Mouse (Mus musculus): ENCODE measurements around the gene Klhdc2. TPM values are rescaled to one million over a fixed set of nuclear protein-coding genes. Genes with fewer than 3 reads are reported as not detected.

Gene Klhdc2
- polyA plus RNA-seq, 1 experiment from 2014 or later = 67.7 TPM

DNA sequence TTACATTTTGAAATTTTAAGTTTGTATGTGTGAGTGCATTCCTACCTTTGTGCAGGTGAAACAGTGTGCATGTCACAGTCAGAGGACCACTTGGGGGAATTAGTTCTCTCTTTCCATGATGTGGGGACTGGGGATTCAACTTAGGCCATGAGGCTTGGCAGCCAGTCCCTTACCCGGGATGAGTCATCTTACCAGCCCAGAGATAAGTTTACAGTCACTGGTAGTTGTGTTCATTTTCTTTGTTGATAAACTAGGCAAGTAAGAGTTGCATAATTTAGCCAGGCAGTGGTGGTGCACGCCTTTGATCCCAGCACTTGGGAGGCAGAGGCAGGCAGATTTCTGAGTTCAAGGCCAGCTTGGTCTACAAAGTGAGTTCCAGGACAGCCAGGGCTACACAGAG lies 7.6 kb downstream of the Klhdc2 start:
- Histone ChIP-seq H3K9me3 (ENCODE audit: control insufficient read depth) (no peaks in the 10 kb centered on the region), H3K27me3 (replicated peaks; ENCODE audit: control insufficient read depth, insufficient read depth, low read length) (no peaks in the 10 kb centered on the region), H3K27ac (ENCODE audit: low read depth, low read length) (no peak overlapping the region), H3K4me2 (replicated peaks; ENCODE audit: low read depth) (no peak overlapping the region), H3K36me3 (ENCODE audit: control insufficient read depth, insufficient read depth) (peaks cover 67% of the 10 kb centered on the region), H3K9ac (ENCODE audit: low read depth, low read length) (no peak overlapping the region), H3K4me1 (replicated peaks; ENCODE audit: control insufficient read depth, insufficient read depth, low read length) (peaks cover 1% of the 10 kb centered on the region; the same call in 1 of the 2 replicates), H3K4me3 (ENCODE audit: low read depth, low read length) (no peak overlapping the region)
- no peak for TF ChIP-seq CTCF (IDR thresholded peaks at IDR 0.05; ENCODE audit: low read depth)
- ATAC-seq = no peak
- WGBS = 78% methylated on average over 2 of the region's 2 CpGs

DNA sequence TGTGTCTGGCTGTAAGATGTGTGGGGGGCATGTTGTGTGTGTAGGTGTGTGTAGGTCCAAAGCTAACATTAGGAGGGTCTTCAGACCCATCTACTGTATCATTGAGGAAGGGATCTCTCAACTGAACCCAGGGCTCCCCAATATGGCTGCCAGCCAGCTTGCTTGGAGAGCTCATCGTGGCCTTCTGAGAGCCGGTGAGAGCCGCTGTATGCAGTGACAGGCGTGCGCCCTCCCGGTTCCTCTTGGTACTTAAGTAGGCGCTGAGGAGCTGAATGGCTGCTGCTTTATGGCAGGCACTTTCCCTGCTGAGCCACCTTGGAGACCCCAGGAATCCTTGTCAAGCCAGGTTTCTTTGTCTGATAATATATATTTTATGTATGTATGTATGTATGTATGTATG lies 9.9 kb downstream of the Klhdc2 start:
- Histone ChIP-seq H3K4me2 (replicated peaks; ENCODE audit: low read depth) (no peak overlapping the region), H3K9ac (ENCODE audit: low read depth, low read length) (no peak overlapping the region), H3K9me3 (ENCODE audit: control insufficient read depth) (no peaks in the 10 kb centered on the region), H3K4me3 (ENCODE audit: low read depth, low read length) (no peak overlapping the region), H3K4me1 (replicated peaks; ENCODE audit: control insufficient read depth, insufficient read depth, low read length) (no peaks in the 10 kb centered on the region), H3K27ac (ENCODE audit: low read depth, low read length) (no peak overlapping the region), H3K36me3 (ENCODE audit: control insufficient read depth, insufficient read depth) (peaks cover 90% of the 10 kb centered on the region), H3K27me3 (replicated peaks; ENCODE audit: control insufficient read depth, insufficient read depth, low read length) (no peaks in the 10 kb centered on the region)
- no peak for TF ChIP-seq CTCF (IDR thresholded peaks at IDR 0.05; ENCODE audit: low read depth)
- 93% methylated on average over 7 of the region's 7 CpGs for WGBS
- no peak for ATAC-seq

DNA sequence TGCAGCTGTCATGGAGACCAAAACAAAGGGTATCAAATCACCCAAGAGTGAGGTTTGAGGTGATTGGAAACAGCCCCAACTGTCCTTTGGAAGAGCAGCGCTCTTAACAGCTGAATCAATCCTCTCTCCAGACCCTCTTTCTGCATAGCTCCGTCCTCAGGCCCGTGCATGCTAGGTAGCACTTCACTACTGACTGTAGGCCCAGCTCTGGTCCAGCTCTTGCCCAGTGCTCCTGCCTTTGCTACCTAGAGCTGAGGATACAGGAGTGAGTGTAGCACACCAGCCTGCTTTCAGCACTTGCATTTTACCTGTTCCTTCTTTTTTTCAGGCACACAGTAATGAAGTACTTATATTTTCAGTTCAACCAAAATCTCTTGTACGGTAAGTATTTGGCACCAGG lies 13.2 kb downstream of the Klhdc2 start:
- Histone ChIP-seq H3K27me3 (replicated peaks; ENCODE audit: control insufficient read depth, insufficient read depth, low read length) (no peaks in the 10 kb centered on the region), H3K9ac (ENCODE audit: low read depth, low read length) (no peak overlapping the region), H3K4me2 (replicated peaks; ENCODE audit: low read depth) (no peak overlapping the region), H3K36me3 (ENCODE audit: control insufficient read depth, insufficient read depth) (peaks cover 77% of the 10 kb centered on the region), H3K27ac (ENCODE audit: low read depth, low read length) (no peak overlapping the region), H3K4me1 (replicated peaks; ENCODE audit: control insufficient read depth, insufficient read depth, low read length) (no peaks in the 10 kb centered on the region), H3K4me3 (ENCODE audit: low read depth, low read length) (no peak overlapping the region), H3K9me3 (ENCODE audit: control insufficient read depth) (no peaks in the 10 kb centered on the region)
- 95% methylated on average over 4 of the region's 4 CpGs for WGBS
- no peak for TF ChIP-seq CTCF (IDR thresholded peaks at IDR 0.05; ENCODE audit: low read depth)
- ATAC-seq = no peak

DNA sequence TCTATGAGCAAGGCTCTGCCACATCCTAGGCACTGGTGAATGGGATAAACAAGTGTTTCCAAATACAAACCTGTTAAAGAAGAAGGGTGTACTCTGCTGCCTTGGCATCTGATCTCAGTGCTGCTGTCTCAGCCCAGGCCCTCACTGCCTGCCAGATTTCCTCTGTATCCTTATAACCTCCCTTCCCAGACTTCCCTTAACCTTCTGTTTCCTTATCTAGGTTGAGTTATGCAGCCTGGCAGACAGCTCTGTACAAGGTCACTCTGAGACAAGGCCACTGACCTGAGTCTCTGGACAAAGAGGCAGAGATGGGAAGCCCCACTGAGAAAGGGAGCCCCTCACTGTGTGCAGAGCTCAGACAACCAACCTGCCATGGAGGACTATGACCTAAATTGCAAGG lies 21.9 kb downstream of the Klhdc2 start:
- no peaks in the 10 kb centered on the region for H3K27me3 ChIP-seq (replicated peaks; ENCODE audit: control insufficient read depth, insufficient read depth, low read length)
- no peak for ATAC-seq
- no peak overlapping the region for H3K4me2 ChIP-seq (replicated peaks; ENCODE audit: low read depth)
- H3K27ac ChIP-seq (ENCODE audit: low read depth, low read length) = no peak overlapping the region
- TF ChIP-seq CTCF (IDR thresholded peaks at IDR 0.05; ENCODE audit: low read depth) = no peak
- peaks cover 61% of the 10 kb centered on the region for H3K36me3 ChIP-seq (ENCODE audit: control insufficient read depth, insufficient read depth)
- H3K9ac ChIP-seq (ENCODE audit: low read depth, low read length) = no peak overlapping the region
- H3K4me3 ChIP-seq (ENCODE audit: low read depth, low read length) = no peak overlapping the region
- no peaks in the 10 kb centered on the region for H3K4me1 ChIP-seq (replicated peaks; ENCODE audit: control insufficient read depth, insufficient read depth, low read length)
- H3K9me3 ChIP-seq (ENCODE audit: control insufficient read depth) = no peaks in the 10 kb centered on the region

DNA sequence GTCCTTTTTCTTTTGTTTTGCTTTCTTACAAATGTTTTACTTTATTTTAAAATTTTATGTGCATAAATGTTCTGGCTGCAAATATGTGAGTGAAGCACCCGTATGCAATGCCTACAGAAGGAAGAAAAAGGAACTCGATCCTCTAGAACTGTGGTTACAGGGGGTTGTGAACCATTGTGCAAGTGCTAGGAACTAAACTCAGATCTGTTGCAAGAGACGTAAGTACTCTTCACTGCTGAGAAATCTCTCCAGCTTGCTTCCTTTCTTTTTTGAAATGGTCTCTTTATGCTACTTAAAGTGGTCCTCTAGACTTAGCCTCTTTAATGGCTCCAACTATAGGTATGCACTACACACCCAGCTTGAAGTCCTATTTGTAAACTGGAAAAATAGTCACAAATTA lies 34.7 kb downstream of the Klhdc2 start:
- WGBS = 89% methylated on average over 3 of the region's 3 CpGs
- H3K27ac ChIP-seq (ENCODE audit: low read depth, low read length) = no peak overlapping the region
- no peaks in the 10 kb centered on the region for H3K9me3 ChIP-seq (ENCODE audit: control insufficient read depth)
- no peak overlapping the region for H3K4me2 ChIP-seq (replicated peaks; ENCODE audit: low read depth)
- no peaks in the 10 kb centered on the region for H3K4me1 ChIP-seq (replicated peaks; ENCODE audit: control insufficient read depth, insufficient read depth, low read length)
- no peak overlapping the region for H3K4me3 ChIP-seq (ENCODE audit: low read depth, low read length)
- no peak for ATAC-seq
- H3K27me3 ChIP-seq (replicated peaks; ENCODE audit: control insufficient read depth, insufficient read depth, low read length) = no peaks in the 10 kb centered on the region
- no peak overlapping the region for H3K9ac ChIP-seq (ENCODE audit: low read depth, low read length)
- no peak for TF ChIP-seq CTCF (IDR thresholded peaks at IDR 0.05; ENCODE audit: low read depth)
- H3K36me3 ChIP-seq (ENCODE audit: control insufficient read depth, insufficient read depth) = peaks cover 66% of the 10 kb centered on the region

DNA sequence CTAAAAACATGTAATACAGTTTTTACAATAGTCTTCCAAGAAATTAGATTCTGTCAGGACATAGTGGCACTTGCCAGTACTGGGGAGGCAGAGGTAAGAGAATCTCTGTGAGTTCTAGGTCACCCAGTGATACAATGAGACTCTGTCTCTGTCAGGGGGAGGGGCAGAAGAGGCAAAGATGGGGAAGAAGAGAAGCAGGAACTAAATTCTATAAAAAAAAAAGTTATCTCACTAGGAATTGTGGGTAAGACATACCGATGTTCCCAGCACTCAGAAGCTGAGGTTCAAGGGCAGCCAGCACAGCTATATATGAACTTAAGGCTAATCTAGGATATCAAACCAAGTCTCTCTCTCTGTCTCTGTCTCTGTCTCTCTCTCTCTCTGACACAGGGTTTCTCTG lies 35.7 kb downstream of the Klhdc2 start:
- no peak overlapping the region for H3K4me2 ChIP-seq (replicated peaks; ENCODE audit: low read depth)
- 77% methylated on average over 1 of the region's 1 CpGs for WGBS
- H3K27me3 ChIP-seq (replicated peaks; ENCODE audit: control insufficient read depth, insufficient read depth, low read length) = no peaks in the 10 kb centered on the region
- H3K36me3 ChIP-seq (ENCODE audit: control insufficient read depth, insufficient read depth) = peaks cover 64% of the 10 kb centered on the region
- H3K9ac ChIP-seq (ENCODE audit: low read depth, low read length) = no peak overlapping the region
- no peaks in the 10 kb centered on the region for H3K9me3 ChIP-seq (ENCODE audit: control insufficient read depth)
- H3K27ac ChIP-seq (ENCODE audit: low read depth, low read length) = no peak overlapping the region
- no peak overlapping the region for H3K4me3 ChIP-seq (ENCODE audit: low read depth, low read length)
- ATAC-seq = no peak
- no peak for TF ChIP-seq CTCF (IDR thresholded peaks at IDR 0.05; ENCODE audit: low read depth)
- no peaks in the 10 kb centered on the region for H3K4me1 ChIP-seq (replicated peaks; ENCODE audit: control insufficient read depth, insufficient read depth, low read length)

DNA sequence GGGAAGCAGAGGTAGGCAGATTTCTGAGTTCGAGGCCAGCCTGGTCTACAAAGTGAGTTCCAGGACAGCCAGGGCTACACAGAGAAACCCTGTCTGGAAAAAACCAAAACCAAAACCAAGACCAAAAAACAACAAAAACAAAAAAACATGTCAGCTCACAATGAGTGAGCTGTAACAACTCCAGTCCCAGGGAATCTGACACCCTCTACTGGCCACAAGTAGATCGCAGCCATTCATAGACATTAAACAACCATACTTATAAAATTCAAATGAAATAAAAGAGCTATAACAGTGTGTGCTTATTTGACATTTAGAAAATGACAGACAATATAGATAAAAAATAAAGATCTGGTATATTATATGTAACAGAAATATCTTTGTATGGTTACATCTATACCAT lies 37.1 kb downstream of the Klhdc2 start:
- Histone ChIP-seq H3K4me1 (replicated peaks; ENCODE audit: control insufficient read depth, insufficient read depth, low read length) (no peaks in the 10 kb centered on the region), H3K36me3 (ENCODE audit: control insufficient read depth, insufficient read depth) (peaks cover 57% of the 10 kb centered on the region), H3K4me3 (ENCODE audit: low read depth, low read length) (no peak overlapping the region), H3K27ac (ENCODE audit: low read depth, low read length) (no peak overlapping the region), H3K4me2 (replicated peaks; ENCODE audit: low read depth) (no peak overlapping the region), H3K9ac (ENCODE audit: low read depth, low read length) (no peak overlapping the region), H3K27me3 (replicated peaks; ENCODE audit: control insufficient read depth, insufficient read depth, low read length) (no peaks in the 10 kb centered on the region), H3K9me3 (ENCODE audit: control insufficient read depth) (no peaks in the 10 kb centered on the region)
- WGBS = 87% methylated on average over 2 of the region's 2 CpGs
- no peak for ATAC-seq
- TF ChIP-seq CTCF (IDR thresholded peaks at IDR 0.05; ENCODE audit: low read depth) = peak; percentile 73
